Mouse (Mus musculus) cerebellum, postnatal 25 days (tissue): ENCODE results near the gene Nop2.
"Not testable (repeated sequence)": the region's sequence is repeated elsewhere in the genome, so short reads cannot be mapped to it uniquely, and the experiment has no call there.

Experiments
- DNase-seq, 2 experiments: peaks; one replicate each; pipeline ENCODE4 v3.0.0; 2021; ENCODE audit warnings: mixed read lengths in 2 of 2

The Nop2 gene

DNA sequence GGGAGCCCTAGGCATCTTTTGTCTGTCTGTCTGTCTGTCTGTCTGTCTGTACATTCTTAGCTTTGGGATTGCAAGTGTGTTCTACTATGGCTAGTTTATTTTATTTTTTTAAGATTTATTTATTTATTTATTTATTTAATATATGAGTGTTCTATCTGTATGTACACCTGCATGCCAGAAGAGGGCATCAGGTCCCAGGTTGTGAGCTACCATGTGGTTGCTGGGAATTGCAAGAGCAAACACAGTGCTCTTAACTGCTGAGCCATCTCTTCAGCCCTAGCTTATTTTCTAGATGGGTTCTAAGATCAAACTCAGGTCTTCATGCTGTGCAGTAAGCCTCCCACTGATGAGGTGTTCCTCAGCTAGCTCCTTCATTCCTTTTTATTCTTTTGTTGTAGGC lies 22.8 kb downstream of the Nop2 start:
- DNase-seq, result peak in 1 of 2 experiments; percentile 52

DNA sequence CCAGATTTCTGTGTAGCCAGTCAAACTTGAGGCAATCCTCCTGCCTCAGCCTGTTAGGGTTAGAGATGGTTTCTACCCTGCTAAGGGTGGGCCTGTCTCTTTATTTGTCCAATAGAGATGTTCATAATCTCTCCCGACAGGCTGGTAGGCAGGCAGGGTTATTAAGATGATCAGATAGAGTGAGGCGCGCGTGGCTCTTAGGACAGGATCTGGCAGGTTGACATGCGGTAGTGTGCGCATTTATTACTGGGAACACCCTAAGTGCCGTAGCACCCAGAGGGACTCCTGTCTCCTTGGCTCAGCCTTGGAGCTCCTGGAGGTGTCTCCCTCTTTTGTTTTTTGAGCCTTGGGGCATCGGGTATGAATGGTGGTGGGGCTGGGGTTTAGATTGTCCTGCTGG lies 23.6 kb downstream of the Nop2 start:
- DNase-seq, result no peak

DNA sequence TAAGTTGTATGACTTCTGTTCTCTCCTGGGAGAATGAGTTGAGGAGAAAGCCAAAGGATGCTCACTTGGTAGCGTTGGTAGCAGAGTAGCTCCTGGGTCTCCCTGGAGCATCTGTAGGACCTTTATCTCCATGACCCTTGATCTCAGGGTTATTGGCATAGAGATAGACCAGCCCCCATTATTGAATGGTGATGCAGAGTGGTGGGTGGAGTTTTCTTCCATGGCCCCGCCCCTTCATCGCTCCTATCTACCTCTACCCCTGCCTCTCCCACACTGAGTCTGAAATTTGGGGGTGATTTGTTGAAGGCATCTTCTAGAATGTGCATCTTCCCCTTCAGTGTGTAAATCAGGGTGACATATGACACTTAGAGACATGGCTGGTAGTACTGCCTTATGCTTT lies 24.8 kb downstream of the Nop2 start:
- no peak for DNase-seq

DNA sequence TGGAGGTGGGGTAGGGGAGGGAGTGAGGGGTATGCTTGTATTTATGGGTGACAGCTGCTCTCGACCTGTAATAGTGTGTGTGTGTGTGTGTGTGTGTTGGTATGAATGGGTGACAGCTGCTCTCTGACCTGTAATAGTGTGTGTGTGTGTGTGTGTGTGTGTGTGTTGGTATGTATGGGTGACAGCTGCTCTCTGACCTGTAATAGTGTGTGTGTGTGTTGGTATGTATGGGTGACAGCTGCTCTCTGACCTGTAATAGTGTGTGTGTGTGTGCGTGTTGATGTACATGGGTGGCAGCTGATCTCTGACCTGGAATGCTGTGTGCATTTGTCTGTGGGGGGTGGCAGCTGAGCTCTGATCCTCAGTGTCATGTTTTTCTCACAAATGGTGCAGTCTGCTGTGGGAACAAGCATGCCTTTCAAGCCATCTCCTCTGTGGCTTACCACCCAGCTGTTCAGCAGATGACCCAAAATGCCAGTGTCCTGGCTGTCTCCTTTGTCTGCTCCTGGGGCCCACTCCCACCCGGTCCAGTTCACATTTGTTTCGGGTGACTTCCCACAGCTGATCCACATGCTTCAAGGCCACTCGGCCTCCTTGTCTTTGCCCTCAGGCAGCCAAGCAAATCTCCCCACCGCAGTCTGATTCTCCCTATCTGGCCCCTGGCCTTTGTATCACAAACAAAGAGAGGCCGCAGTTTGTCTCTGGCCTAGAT lies 25.4 kb downstream of the Nop2 start:
- no peak for DNase-seq

DNA sequence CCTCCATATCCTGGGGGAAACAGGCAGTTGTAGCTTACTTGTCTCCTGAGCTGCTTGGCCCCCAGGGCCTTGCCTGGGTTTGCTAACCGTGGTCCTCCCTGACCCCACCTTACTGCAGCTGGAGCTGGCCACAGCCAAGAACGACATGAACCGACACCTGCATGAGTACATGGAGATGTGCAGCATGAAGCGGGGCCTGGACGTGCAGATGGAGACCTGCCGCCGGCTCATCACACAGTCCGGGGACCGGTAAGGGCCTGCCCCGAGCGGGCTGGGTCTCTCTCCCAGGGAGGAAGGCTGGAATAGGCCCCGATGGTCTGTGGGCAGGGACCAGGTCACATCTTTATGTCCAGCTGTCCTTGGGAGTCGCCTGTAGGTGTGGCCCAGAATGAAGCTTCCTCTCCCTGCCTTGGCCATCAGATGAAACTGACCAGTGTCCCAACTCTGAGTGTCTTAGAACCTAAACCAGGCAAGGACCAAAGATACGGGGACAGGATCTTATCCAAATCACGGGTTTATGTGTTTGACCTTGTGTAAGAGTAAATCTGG lies 27.3 kb downstream of the Nop2 start:
- DNase-seq, result no peak

DNA sequence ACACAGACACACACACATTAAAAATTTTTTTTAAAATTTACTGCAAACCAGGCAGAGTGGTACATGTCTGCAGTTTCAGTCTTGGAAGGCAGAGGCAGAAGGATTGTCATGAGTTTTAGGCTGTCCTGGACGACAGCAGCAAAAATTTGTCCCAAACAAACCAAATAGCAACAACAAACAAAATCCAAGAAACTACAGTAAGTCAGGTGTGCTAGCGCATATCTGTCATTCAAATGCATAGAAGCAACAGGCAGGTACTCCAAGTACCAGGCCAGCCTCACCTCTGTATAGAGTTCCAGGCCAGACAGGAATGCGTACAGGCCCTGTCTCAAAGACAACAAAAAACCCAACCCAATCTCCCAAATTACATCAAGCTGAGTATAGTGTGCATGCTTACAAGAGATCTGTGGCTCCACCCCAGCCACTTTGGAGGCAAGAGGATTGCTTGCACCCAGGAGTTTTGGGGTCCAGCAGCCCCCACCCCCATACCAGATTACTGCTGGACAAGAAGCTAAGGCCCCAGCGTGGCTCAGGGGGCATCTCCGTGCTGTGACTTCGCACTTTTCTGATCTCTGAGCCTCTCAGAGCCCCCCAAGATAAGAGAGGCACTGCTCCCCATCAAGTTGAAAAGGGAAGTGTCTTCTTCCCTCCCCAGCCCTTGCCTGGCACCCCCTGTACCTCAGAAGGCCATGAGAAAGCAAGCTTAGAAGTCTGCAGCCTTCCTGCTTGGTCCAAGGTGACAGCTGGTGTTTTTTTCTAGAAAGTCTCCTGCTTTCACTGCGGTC lies 28.3 kb downstream of the Nop2 start:
- DNase-seq, result no peak

DNA sequence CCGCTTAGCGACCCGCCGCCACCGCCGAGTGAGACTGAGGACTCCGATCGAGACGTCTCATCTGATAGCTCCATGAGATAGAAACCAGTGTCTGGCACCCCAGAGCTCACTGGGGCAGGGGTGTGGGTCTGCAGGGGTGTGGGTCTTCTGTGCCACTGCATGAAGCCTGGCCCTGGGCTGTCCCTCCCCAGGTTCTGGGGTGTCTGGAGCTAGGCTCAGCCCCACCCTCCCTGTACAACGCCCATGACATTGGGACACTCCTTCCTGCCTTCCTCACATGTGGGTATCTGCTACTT lies 28.8 kb downstream of the Nop2 start:
- DNase-seq, result peak in 1 of 2 experiments; percentile 35

DNA sequence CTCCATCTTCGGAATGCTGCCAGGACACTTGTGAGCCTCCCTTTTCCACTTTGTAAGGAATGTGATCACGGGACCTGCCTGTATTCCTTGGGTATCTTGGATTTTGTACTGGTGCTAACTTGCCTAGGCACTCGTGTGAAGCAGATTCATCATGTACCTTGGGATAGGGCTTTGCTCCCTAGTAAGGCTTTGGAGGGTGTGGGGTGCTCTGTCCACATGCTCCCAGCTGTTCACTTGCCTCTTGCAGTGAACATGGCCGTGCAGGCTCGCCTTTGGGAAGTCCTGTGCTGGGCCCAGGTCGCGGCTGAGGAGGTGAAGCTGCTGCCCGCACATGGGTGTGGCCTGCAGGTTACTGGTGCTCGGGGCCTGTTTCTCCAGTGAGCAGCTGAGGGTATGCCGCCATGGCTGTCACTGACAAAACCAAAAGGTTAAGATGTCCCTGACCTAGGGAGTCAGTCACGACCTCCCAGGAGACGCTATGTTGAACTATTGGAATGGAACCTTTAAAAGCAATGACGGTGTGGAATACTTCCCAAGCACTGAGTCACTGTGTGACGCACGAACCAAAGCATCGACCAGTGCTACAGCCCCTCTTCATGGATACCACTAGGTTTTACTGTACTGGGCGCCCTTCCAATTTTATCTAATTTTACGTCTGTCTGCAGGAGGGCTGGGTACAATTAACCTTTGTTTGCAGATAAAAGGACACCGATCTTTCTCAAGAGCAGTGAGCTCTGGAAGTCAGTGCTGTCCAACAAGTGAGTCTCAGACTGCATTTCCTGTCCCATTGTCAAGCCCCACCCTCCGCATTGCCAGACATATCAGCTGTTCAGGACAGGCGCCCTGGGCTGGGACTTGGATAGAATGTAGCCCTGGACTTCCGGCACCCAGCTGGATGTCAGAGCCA lies 29.4 kb downstream of the Nop2 start:
- DNase-seq, result peak; percentile 49 to 56

DNA sequence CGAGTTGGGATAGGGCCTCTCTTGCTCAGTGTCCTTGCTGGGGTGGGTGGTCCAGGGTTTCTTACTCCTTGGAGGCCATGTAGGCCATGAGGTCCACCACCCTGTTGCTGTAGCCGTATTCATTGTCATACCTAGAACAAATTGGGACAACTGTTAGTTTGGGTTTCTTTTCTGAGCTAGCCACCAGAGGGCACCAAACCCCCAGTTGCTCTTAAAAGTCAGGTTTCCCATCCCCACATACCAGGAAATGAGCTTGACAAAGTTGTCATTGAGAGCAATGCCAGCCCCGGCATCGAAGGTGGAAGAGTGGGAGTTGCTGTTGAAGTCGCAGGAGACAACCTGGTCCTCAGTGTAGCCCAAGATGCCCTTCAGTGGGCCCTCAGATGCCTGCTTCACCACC lies 30.3 kb downstream of the Nop2 start:
- DNase-seq, result peak; percentile 74 to 81

DNA sequence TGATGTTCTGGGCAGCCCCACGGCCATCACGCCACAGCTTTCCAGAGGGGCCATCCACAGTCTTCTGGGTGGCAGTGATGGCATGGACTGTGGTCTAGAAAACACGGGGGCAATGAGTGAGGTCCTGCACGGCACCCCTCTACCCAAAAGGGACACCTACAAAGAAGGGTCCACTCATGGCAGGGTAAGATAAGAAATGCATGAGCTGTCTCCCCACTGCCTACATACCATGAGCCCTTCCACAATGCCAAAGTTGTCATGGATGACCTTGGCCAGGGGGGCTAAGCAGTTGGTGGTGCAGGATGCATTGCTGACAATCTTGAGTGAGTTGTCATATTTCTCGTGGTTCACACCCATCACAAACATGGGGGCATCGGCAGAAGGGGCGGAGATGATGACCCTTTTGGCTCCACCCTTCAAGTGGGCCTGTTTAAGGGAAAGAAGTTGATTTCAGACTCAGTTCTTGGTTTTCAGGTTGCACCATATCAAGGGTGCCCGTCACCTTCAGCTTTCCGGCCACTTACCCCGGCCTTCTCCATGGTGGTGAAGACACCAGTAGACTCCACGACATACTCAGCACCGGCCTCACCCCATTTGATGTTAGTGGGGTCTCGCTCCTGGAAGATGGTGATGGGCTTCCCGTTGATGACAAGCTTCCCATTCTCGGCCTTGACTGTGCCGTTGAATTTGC lies 31.1 kb downstream of the Nop2 start:
- not testable (repeated sequence) for DNase-seq

DNA sequence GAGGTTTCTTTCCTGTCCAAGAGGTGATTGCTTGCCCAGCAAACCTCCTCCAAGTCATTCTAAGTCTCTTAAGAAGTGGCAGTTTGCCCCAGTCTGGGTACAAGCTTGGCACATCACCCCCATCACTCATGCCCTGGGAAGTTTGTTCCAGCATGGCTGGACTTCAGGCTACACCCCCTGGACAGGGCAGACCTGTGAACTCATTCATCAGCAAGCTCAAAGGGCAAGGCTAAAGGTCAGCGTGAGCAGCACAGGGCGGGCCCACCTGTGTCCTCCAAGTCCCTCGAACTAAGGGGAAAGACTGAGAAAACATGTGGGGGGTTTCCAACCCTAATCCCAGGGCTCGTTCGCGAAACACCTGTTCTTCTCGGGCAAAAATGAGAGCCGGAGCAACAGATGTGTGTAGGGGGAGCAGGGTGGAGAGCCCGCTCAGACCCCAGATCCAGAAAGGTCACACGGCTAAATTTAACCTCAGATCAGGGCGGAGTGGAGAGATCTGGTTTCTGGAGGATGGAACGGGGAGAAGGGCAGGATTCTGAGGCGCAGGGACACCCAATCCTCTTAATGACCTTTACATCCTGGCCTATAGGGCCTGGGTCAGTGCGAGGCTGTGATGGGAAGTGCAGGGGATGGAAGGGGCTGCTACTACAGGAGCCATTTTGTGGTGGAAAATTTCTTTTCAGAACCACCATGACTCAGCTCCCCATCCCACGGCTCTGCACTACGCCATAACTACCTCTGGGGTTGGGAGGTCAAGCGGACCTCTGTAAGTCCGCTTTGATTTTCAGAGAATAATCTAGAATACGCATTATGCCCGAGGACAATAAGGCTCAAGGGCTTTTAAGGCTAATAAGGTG lies 32.3 kb downstream of the Nop2 start:
- DNase-seq, result peak; percentile 42

DNA sequence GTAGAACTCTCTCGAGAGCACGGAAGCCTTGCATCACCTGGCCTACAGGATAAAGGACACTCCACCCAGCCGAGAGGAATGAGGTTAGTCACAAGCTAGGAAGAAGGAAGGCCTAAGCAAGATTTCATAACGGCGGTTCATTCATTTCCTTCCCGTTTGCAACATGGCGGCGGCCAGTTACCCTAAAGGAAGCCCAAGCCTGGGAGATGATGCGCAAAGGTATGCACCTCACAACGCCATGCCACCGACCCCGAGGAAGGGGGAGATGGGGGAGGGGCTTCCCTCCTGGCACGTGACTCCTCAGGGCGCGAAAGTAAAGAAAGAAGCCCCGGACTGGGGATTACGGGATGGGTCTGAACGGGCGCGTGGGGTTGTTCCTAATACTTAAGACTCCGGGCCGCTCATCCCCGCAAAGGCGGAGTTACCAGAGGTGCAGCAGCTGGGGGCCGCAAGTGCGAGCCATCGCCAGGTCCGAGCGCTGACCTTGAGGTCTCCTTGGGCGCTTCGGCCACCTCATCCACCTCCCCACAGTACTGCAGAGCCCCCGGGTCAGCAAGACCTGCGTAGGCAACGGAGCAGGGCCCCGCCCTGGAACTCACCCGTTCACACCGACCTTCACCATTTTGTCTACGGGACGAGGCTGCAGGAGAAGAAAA lies 33.1 kb downstream of the Nop2 start:
- DNase-seq, result peak; percentile 72 to 74

DNA sequence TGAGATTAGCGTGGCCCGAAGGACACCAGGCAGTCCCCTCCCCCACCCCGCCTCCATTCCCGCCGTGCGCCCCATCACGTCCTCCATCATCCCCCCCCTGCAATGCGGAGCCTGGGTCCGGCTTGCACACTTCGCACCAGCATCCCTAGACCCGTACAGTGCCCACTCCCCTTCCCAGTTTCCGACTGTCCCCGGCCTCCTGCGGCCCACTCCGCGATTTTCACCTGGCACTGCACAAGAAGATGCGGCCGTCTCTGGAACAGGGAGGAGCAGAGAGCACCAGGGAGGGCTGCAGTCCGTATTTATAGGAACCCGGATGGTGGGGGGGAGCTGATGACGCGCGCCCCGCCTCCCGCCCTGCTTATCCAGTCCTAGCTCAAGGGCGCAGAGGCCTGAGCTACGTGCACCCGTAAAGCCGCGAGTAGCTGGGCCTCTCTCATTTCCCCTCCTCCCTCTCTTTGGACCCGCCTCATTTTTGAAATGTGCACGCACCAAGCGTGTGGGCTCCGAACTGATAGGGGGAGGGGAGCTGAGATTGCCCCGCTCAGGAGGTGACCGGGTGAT lies 33.7 kb downstream of the Nop2 start:
- peak; percentile 98 for DNase-seq

DNA sequence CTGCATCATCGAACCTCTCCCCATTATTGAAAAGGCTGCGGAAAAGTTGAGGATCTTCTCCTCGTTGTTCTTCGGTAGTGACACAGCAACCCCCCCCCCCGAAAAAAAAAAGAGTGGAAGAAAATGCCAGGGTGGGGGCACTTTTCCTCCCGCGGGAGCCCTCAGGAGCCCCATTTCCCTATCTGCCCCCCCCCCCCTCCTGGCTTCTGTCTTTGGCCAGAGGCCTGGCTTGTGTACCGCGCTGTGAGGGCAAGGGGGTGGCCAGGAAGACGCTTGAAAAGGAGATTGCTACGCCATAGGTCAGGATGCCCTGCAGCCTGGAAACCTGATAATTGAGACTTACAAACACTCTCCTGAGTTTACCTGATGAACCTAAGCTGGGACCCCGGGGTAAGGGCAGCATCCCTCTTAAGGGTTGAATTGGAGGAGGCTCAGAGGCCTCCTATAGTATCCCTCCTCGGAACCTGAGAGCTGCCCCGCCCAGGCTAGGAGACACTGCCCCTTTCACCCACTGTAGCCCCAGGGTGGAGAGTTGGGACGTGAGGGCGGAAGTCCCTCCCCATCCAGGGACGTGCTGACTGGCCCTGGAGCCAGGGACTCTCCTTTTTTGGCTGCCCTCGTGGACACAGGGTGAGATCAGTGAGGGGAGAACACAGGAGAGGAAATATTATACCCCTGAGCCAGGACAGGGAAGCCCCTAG lies 34.5 kb downstream of the Nop2 start, which contains the start of gene Gapdh:
TSS of gene Gapdh (minus strand) at position 417 of the 701 bp plus-strand sequence.
- DNase-seq, result peak; percentile 81 to 86

DNA sequence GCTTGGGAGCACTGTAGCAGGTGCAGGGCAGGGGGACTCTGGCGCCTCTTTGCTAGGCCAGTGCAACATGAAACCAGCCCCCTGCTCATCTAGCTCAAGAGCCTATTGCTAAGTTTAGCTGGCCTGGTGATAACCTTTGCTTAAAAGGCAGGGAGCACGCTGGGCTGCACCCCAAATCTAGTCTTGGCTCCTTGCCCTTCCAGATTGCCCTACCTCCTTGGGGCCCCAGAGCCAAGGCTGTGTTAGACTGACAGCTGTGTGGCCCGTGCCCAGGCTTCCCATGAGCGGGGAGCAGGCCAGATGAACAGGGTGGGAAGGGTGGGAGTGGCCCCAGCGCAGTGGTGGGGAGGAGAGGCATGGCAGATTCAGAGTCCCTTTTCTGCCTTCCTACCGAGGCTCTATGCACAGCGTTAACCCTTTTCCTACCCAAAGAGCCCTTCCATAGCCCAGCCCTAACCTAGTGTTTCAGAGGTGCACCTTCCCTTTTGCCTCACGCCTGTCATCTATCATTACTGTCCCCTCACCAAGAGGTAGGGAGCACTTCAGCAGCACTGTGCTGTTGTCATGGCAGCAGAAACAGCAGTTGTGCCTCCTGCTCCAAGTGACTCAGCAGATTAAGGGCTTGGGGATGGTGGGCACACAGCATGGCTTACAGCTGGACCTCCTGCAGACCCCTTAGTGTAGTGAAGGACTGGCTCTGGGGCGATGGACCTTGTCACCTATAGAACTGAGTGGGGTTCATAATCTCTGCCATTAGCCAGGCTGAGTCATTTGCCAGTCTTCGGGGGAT lies 35.3 kb downstream of the Nop2 start:
- peak in 1 of 2 experiments; percentile 60 for DNase-seq

DNA sequence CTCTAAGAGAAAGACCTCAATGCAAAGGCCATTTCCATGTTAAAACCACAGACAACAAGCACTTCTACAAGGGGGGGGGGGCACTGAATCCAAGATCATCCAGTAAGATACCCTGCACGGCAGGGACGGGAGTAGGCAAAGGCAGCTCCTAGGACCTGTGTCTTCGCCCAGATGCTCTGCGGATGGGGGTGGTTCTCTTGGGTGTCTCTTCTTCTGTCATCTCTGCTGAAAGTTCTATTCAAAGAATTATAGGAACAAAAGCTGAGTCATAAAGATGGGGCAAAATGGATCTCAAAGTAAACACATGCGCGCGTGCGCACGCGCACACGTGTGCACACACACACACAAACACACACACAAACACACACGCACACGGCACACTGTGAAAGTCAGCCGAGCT lies 36.4 kb downstream of the Nop2 start:
- DNase-seq, result no peak

DNA sequence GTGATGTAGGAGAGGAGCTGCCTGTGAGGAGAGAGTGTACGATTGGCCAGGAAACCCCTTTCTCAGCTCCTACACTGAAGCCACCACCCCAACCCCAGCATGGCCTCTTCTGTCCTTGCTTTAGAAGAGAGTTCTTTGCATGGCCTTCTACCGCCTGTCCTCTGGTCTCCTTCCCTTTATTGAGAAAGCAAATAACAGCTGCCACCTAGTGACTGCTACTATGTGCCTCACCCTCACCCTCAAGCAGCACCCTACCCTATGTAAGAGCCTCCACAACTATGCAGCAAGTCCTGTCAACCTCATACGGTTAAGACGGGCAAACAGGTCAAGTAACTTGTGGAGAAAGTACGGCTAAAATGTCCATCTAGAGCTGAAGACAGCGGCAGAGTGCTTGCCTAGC lies 38.5 kb downstream of the Nop2 start:
- DNase-seq, result no peak

DNA sequence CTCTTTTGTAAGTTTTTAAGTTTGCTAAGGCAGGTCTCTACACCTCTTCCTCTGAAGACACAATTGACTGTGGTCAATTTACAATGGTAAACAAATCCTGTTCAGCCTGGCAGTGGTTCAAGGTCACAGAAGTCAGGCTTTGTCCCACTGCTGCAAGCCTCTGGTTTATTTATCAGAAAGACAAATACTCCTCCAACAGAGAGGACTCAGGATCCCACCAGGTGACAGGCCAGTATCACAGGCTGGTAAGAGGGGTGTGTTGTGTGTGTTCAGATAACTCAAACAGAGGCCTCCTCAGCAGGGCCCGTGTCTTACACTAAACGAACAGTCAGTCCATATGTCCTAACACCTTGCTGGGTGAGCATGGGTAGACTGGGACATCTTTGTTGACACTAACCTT lies 40.8 kb downstream of the Nop2 start:
- no peak for DNase-seq

DNA sequence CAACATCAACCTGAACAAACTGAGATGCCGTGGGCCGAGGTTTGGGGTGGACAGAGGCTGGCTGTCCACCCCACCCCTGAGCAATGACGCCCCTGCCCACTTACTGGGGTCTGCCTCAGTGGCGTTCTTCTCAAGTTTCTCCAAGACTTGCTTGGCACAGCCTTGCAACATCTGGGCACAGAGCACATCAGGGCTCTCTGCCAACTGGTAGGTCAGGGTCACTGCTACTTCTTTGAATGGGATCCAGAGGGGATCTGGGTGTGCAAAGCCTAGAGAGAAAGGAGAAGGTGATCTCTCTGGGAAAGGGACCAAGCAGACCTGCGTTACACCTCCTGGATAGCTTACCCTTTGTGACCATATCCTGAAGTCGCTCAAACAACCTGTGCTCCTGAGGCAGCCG lies 41.5 kb downstream of the Nop2 start:
- DNase-seq, result no peak
